Mouse (Mus musculus): ENCODE measurements at regions not wholly inside any gene's neighbourhood (a gene's known extent, or its start where the extent isn't known, plus 50 kb on each side); places are given as distances from the start of the nearest gene placed in this dataset.
A peak's percentile ranks its signal among the peaks of the same experiment; 100 is the strongest.

DNA sequence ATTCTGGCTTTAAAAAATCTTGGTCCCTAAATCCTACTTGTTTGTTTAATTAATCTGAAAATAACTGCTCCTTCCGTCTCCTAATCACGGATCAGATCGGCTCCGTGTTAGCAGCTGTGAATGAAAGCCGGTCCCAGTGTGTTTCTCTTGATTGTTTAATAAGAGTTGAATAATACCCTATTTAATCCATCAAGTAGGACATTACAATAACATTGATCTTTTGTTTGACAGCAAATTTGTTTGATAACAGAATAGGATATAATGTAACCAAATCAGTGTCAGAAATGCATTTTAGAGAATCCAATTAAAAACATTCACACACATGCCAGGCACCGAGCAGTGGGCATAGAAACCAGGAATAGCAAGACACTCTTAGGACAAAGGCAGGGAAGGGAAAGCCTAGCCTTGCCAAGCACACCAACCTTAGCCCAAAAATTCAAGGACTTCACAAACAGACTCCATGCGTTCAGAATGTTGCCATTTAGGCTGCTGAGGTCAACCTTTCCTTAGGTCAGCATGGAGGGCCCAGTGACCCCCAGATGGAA is 332.5 kb upstream of the Meis1 start:
- no peak for DNase-seq (ENCODE audit: low read depth, low spot score)

DNA sequence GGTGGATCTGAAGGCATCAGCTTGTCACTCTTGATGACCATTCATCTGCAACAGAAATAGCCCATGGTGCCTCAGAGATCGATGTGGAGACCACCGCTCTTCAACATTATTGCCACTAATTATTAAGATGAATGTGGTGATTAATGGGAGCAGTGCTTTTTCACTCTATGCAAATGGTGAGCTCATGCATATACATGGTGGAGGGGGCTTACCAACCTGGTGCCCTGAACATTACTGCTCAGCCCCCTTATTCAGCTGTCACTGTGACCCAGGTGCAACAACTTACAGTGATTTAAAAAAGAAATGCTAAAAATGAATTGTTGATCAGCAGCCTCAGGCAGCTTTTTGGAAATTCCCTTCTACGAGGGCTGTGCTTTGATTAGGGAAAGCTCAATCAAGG is 334.9 kb upstream of the Meis1 start:
- DNase-seq (ENCODE audit: low read depth, low spot score): no peak

DNA sequence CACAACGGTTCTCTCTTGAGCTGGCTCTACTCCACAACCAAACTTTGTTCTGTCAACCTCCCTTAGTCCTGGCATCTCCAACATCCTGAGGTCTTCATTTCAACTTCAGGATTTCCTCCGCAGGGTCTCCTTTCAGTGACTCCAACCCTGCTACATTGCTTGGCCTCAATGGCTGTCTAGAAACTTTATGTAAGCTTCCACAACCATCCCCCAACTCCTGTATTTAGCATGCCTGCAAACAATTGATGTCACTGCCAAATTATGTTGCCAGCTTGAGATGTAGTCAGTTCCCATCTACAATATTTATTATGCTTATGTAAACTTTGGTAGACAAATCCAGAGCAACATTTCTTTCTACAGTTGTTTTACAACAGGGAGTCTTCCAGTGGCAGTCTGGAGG is 336.4 kb upstream of the Meis1 start:
- DNase-seq (ENCODE audit: low read depth, low spot score): no peak

DNA sequence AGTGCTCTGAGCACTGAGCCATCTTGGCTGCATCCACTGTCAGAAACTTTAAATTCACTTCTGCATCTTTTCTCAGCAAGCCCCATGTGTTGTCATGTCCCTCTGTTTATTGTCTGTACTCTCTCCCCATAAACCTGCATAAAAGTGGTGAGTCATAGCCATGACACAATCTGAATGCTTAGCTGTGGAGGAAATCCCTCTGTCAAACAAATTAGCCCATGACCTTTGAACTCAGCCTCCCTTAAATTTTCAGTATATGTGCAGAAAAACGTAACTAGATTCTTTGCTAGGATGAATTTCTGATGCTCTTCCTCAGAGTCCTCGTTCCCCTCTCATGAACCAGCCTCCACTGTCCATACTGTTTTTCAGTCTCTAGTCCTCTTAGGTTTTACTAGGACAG is 337.4 kb upstream of the Meis1 start:
- DNase-seq (ENCODE audit: low read depth, low spot score): no peak

DNA sequence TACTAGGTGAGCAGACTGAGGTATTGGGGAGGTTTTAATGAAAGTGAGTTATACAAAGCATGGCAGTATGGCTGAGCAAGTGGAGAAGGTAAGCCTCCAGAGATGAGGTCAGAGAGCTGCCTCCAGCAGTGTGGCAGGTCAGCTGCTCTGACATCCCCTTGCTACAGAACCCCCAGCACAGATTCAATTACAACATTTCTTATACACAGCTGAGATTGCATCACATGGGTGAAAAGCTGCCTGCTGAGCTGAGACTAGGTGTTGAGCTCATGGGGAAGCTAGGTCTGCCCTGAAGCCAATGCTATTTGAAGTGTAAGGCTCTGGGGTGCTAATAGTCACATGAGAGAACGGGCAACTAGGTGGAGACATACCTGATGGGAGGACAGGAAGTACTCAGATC is 350.4 kb upstream of the Meis1 start:
- DNase-seq (ENCODE audit: low read depth, low spot score): no peak

DNA sequence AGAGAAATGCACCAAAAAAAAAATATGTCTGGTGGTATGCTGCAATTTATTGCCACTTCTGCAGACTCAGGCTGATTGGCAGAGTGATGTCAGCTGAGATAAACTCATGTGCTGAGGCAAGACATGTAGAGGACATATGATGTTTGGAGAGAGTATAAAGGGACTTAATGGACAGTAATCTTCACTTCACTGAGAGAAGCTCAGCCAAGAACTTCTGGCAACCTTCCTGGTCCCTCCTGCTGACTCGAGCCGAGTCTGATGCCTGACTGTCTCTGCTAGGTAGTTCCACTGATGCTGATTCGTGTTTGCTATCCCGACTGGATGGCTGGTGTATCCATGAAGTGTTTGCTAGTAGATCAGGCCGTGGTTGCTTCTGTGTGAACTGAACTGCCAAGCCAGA is 354.7 kb upstream of the Meis1 start:
- no peak for DNase-seq (ENCODE audit: low read depth, low spot score)

DNA sequence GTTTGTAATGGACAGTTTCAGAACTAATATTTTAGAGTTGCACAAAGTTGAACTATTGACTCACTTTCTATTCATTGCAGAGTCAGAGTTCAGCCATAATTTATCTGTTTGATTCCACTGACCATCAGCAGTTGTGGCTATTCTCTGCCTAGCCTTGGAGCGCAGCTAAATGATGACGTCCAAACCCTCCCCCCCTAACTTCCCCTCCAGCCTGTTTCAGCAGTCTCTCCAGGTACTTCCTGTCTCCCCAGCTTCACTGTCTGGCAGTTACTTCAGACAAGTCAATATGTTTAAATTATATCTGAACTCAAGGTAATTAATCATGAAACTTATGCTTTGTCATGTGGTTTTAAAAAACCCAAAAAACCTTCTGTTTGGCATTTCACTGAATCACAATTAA is 362.1 kb upstream of the Meis1 start:
- DNase-seq (ENCODE audit: low read depth, low spot score): no peak

DNA sequence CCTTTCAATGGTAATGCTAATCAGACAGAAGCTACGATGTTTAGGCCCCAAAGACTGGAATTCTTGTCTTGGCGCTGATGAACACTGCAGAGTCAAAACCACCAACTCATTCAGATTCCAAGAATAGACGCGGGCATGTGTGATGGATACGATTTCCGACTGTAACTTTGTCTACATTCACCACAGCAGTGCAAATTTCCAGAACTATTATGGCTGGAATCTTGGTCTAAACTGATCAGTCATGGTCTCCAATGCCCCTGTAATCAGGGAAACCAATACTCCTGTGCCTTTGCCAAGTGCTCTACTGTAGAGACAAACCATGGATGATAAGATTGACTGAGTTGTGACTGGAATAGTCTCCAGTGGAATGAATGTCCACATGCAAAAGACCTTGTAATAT is 370.4 kb upstream of the Meis1 start:
- no peak for DNase-seq (ENCODE audit: low read depth, low spot score)

DNA sequence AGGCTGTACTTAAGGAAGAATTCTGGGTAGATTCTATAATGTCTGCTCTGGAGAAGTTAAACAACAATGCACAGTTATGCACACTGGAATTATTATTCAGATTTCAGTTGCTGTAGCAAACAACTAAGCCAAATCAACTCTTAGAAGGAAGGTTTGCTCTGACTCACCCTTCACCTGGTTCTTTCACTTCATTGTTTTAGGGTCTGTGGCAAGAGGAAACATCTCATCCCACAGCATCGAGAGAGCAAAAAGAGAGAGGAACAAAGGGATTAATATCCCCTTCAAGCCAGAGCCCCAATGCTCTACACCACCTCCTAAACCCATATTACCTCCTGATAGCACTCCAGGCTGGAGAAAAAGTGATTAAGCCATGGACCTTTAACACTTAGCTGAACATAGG is 373.4 kb upstream of the Meis1 start:
- no peak for DNase-seq (ENCODE audit: low read depth, low spot score)

DNA sequence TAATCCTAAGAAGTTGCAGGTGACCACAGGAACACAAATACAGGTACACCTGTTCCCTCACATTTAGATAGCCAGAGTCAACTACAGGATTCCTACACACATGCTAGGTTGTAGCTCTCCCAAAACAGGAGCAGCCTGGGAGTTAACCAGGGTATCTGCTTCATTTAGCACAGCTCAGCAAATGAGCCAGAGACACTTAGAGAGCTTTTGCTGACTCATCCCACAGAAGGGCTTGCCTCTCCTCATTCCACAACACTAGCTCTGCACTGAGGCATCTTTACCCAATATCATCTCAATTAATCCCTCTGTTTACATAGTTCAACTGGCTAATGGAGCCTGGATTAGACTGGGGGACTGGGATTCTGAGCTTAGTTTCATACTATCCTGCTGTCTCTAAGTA is 375.6 kb upstream of the Meis1 start:
- DNase-seq (ENCODE audit: low read depth, low spot score): no peak

DNA sequence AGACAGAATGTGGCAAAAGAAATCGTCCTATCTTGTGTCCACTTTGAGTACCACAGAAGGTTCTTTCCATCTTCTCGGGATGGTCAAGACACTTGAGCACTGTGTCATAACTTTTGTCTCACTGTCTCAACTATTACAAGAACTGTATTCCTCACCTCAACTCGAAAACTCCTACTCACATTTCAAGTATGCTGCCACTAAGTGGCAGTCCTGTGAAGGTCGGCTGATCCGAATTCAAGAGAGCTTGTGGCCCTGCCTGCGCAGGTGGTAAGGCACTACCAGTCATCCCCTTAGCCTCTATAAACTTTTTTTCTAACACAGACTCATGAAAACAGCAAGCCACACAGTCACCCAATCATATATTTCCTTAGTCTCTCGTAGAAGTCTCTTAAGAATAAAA is 381.6 kb upstream of the Meis1 start:
- no peak for DNase-seq (ENCODE audit: low read depth, low spot score)

DNA sequence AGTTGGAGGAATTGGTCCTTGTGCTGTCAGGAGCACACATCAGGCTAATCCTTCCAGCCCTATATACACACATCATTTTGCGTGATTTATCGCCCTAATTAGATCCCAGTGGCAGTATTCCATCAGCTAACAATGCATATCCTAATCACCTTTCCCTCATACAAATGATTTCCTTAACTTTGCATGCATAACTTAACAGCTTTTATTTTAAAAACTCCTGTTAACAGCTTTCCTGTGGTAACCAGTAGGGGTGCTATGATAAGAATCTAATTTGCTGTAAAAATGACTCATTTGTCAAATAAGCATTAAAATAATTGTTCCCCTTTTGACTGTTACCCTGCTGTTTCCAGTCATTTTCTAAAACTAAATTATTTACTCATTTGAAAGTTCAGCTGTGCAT is 401.4 kb upstream of the Meis1 start:
- DNase-seq (ENCODE audit: low read depth, low spot score): no peak

DNA sequence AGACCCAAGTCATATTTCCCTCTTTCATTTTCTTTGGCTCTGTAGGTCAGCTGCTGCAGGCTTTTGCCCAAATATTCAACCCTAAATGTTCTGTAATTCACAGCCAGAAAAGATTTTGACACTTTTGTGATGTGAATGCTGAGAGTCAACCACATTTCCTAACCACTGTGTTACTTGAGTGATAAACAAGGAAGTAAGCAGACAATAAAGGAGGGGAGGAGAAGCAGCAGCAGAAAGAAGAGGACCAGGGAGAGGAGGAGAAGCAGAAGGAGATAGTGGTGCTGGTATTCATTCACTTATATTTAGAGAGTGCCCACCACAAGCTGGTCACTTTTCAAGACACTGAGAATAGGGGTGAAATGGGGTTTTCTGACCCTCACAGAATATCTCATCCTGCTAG is 404.5 kb upstream of the Meis1 start:
- DNase-seq (ENCODE audit: low read depth, low spot score): no peak

DNA sequence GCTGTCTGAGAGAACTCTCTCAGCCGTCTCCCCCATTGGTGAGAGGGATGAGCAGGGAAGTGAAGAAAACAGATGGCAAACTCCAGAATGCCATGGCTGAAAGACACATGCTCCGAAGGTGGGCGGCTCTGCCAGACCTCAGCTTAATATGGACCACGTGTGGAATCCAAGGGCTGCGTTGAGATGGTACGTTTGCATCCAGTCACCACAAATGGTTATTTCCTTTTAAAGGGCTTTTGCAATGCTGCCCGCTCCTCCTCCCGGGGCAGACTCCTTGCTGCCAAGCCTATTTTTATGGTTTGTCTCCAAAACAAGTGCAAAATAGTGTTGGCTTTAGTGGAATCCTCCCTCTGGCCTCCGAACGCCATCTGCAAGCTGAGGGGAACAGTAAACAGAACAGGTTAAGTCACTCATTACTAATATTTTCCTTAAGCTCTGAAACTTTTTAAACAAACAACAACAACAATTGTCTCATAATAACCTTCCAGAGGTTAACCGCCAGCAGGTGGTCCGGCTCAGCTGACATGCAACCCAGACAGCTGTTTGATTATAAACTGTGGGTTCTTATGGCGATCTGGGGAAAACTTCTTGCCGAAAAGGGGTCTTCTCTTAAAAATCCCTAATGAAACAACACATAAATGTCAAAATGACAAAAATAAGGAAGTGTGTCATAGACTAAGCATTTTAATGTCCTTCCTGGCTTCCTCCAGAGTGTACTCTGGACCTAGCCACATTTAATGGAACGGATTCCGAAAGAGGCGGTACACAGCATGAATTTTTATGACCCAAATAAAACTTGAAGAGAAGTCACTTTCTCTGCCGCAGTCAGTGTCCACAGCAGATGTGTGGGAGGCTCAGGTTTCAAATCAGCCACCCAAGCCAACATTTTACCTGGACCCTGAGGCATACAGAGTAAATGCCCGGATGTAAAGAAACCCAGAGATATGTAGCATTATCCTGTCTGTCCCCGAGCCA is 405.3 kb upstream of the Meis1 start:
- no peak for DNase-seq (ENCODE audit: low read depth, low spot score)

DNA sequence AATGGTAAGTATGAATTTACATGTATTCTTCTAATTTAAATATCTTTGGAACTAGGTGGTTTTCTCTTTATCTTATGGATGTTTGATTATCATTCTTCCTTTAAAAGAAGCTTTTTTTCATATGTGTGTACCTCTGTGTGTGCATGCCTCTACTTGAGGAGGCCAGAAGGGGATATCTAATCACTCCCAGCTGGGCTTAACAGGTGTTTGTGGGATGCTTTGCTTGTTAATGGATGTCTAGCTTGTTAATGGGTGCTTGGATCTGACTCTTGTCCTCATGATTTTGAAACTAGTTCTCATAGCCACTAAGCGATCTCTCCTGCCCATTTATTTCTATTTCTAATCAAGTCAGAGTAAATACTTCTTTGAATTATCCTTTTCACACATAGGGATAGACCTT is 408.8 kb upstream of the Meis1 start:
- DNase-seq (ENCODE audit: low read depth, low spot score): no peak

DNA sequence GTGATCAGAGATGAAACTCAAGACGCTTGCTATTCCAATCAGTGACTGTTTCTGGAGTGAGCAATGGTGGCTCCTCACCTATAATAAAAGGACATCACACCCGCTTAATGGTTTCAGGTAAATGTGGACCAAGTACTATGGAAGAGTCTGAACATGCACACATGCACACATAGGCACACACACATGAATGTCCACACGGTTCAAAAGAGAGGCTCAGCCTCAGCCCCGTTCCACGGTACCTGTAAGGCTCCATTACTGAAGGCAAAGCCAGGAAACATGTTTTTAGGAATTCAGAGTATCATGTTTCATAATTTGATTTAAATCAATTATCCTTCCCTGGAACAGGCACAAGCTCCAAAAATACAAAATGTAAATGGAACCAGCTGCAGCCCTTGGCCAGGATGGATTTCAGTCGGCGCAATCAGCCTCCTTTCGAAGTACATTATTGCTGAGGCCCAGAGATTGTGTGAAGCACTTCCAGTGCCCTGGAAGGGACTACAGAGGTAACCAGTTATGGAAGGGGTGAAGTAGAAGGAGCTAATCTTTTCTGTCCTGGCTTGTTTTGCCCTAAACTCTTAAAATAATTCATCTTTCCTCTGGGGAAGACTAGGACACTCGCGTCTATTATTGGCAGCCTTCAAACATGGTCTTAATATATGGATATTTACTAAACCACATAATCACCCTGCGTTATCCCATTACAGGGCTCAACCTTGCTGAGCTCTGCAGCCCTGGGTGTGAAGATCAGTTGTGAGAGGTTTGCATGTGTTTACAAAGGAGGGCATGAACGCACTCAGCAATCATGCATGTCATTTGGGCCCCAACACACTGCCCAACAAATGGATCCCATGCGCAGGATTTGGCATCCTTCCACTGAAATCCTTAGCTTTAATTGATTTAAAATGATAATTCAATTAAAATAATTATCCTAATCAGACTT is 415.2 kb upstream of the Meis1 start:
- no peak for DNase-seq (ENCODE audit: low read depth, low spot score)

DNA sequence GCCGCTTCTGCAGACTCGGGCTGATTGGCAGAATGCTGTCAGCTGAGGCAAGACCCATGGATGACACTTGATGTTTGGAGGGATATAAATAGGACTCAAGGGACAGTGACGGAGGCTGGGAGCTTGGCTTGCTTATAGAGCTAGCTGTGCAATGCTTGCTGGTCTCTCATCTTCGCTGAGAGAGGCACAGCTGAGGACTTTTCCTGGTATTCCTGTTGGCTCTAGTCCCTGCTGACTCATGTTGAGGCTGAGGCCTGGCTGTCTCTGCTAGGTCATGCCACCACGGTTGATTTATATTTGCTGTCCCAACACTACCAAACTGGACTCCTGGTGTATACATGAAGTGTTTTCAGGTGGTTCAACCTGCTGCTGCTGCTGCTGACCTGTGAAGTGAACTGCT is 419.6 kb upstream of the Meis1 start:
- peak; percentile 11 for DNase-seq (ENCODE audit: low read depth, low spot score)

DNA sequence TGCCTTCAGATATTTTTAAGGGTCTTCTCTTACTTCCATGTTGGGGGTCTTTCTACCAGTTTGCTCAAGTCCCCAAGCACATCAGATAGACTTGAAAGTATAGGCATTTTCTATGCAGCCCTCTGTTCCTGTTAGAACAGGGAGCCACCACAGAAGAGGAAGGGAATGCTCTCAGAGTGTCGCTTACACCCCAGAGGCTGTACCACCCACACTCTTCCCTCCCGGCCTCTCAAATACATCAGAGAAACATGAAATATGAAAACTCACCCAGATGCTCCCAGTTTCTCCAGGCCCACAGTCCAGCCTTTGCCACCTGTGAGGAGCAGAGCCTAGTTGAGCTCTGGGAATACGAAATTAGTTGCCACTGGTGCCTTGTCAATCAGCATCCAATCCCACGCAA is 423.2 kb upstream of the Meis1 start:
- no peak for DNase-seq (ENCODE audit: low read depth, low spot score)

DNA sequence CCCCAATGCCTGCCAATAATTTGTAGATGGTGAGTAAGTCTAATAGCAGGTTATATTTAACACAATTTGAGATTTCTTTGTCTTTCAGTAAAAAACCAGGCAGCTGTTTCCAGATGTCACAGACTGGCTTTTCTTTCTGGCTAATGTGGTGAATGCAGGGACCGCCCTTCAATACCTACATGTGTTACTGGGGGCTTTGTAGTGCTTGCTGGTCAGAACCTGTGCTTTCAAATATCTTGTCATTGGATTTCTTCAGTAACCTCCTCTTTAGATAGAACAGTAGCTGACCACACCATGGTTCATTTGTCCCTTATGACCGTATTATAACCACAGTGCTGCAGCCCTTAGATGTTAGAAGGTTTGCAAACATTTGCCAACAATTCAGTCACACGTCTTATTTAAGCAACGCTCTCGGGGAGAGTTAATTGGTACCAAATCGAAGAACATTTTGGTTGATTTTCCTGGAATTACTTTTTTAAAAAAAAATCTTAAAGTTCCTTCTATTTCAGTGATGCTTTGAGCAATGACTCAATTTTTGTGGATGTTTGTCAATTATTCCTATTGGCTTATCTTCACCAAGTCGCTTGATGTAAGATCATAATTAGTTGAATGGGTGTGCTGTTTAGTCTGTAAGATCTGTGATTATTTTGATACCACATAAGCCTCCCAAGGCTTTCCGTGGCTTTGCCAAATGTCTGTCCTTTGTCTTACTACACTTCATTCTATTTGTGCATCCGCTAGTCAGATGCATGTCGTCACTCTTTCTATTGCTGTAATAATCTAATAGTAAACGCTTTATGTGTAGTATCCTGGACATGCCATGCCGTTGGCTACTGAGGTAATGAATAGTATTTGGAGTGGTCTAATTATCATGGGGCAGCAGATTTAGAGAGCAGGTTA is 436.9 kb upstream of the Meis1 start:
- no peak for DNase-seq (ENCODE audit: low read depth, low spot score)

DNA sequence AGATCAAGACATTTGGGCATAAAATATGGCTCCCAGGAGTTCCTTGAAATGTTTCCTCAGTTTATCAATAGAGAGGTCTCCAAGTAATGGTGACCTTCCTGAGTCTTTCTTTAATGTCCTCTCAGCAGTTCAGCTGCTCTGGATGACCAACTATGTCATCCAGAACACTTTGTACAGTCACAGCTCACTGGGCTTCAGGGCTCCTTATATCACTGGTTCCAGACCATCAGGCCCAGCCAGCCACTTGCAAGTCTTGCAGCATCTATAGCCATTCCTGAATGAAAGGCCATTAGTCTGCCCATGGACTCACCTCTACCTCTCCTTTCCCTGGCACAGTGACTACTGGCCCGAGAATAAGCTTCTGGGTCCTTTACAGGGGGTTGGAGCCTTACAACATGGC is 437.8 kb upstream of the Meis1 start:
- DNase-seq (ENCODE audit: low read depth, low spot score): no peak

DNA sequence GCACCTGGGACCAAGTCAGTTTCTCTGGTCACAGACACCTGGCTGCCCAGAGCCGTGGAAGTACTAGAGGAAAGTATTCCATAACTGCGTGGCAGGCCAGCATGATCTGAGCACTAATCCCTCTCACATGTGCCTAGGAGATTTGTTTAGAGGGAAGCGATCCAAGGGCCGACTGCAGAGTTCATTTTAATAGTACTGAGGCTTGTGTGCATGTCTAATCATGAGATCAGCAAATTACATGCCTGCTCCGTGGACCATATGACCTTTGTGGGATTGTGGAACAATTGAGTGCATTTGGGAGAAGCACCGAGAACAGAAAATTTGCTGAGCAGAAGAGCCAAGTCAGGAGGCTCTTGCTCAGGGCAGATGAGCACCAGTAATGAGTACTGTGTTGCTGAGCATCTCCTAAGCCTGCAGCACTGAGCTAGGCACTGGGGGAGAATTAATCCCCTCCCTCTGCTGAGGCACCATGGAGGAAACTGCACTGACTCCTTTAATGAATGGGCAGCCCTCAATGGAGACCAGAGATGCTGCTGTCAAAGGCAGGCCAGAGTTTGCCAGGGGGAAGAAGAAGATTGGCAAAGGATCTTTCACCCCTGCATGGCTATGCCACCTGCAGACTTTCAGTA is 445.1 kb upstream of the Meis1 start:
- DNase-seq (ENCODE audit: low read depth, low spot score): no peak
